Mouse (Mus musculus): ENCODE results near the gene March10. TPM values are rescaled to one million over a fixed set of nuclear protein-coding genes. Genes with fewer than 3 reads are reported as not detected.

The March10 gene
- polyA plus RNA-seq, 1 experiment from 2014 or later = not detected

GRCm38 (mm10) chr11:105371818-105372217 is 84.7 kb downstream of the March10 start:
- DNase-seq (ENCODE audit: low spot score) = no peak
- H3K4me1 ChIP-seq (replicated peaks; ENCODE audit: control insufficient read depth, insufficient read depth) = no peaks in the 10 kb centered on the region
- TF ChIP-seq CTCF (IDR thresholded peaks at IDR 0.05; ENCODE audit: low read depth) (no peak), EP300 (optimal IDR thresholded peaks at IDR 0.05) (no peak)
- ATAC-seq (ENCODE audit: low FRiP score, low TSS enrichment) = no peak
- no peaks in the 10 kb centered on the region for H3K9me3 ChIP-seq (ENCODE audit: control insufficient read depth, low read length)
- no peaks in the 10 kb centered on the region for H3K27me3 ChIP-seq (ENCODE audit: control insufficient read depth, insufficient read depth, low read length)
- 83% methylated on average over 9 of the region's 9 CpGs for WGBS
- no peak overlapping the region for H3K9ac ChIP-seq (ENCODE audit: low read length)
- no peak overlapping the region for H3K4me2 ChIP-seq (replicated peaks; ENCODE audit: low read depth)
- no peaks in the 10 kb centered on the region for H3K36me3 ChIP-seq (ENCODE audit: control insufficient read depth, insufficient read depth, low read length)
- H3K27ac ChIP-seq (replicated peaks) = no peak overlapping the region
- H3K4me3 ChIP-seq (ENCODE audit: low read depth, low read length) = no peak overlapping the region

GRCm38 (mm10) chr11:105369526-105370386 is 86.8 kb downstream of the March10 start:
- no peak for TF ChIP-seq EP300 (optimal IDR thresholded peaks at IDR 0.05)
- no peak for TF ChIP-seq CTCF (IDR thresholded peaks at IDR 0.05; ENCODE audit: low read depth)
- WGBS = 76% methylated on average over 13 of the region's 13 CpGs

GRCm38 (mm10) chr11:105368833-105369232 is 87.7 kb downstream of the March10 start:
- Histone ChIP-seq H3K4me2 (replicated peaks; ENCODE audit: low read depth) (no peak overlapping the region), H3K36me3 (ENCODE audit: control insufficient read depth, insufficient read depth, low read length) (no peaks in the 10 kb centered on the region), H3K4me3 (ENCODE audit: low read depth, low read length) (no peak overlapping the region), H3K9me3 (ENCODE audit: control insufficient read depth, low read length) (no peaks in the 10 kb centered on the region), H3K4me1 (replicated peaks; ENCODE audit: control insufficient read depth, insufficient read depth) (no peaks in the 10 kb centered on the region), H3K27me3 (ENCODE audit: control insufficient read depth, insufficient read depth, low read length) (no peaks in the 10 kb centered on the region), H3K27ac (replicated peaks) (no peak overlapping the region), H3K9ac (ENCODE audit: low read length) (no peak overlapping the region)
- ATAC-seq (ENCODE audit: low FRiP score, low TSS enrichment) (no peak), DNase-seq (ENCODE audit: low spot score) (no peak)
- WGBS = 85% methylated on average over 5 of the region's 5 CpGs
- TF ChIP-seq CTCF (IDR thresholded peaks at IDR 0.05; ENCODE audit: low read depth) (no peak), EP300 (optimal IDR thresholded peaks at IDR 0.05) (no peak)

More at GRCm38 (mm10) chr11:105369526-105370386, 86.8 kb downstream of the March10 start:
- Histone ChIP-seq H3K4me1 (replicated peaks; ENCODE audit: control insufficient read depth, insufficient read depth) (no peaks in the 10 kb centered on the region), H3K36me3 (ENCODE audit: control insufficient read depth, insufficient read depth, low read length) (no peaks in the 10 kb centered on the region), H3K4me3 (ENCODE audit: low read depth, low read length) (no peak overlapping the region), H3K9me3 (ENCODE audit: control insufficient read depth, low read length) (no peaks in the 10 kb centered on the region), H3K4me2 (replicated peaks; ENCODE audit: low read depth) (no peak overlapping the region), H3K27me3 (ENCODE audit: control insufficient read depth, insufficient read depth, low read length) (no peaks in the 10 kb centered on the region), H3K27ac (replicated peaks) (no peak overlapping the region), H3K9ac (ENCODE audit: low read length) (no peak overlapping the region)
- ATAC-seq (ENCODE audit: low FRiP score, low TSS enrichment) (no peak), DNase-seq (ENCODE audit: low spot score) (no peak)

GRCm38 (mm10) chr11:105367163-105367562 is 89.4 kb downstream of the March10 start:
- Histone ChIP-seq H3K36me3 (ENCODE audit: control insufficient read depth, insufficient read depth, low read length) (no peaks in the 10 kb centered on the region), H3K27ac (replicated peaks) (no peak overlapping the region), H3K4me3 (ENCODE audit: low read depth, low read length) (no peak overlapping the region), H3K9ac (ENCODE audit: low read length) (no peak overlapping the region), H3K9me3 (ENCODE audit: control insufficient read depth, low read length) (no peaks in the 10 kb centered on the region), H3K27me3 (ENCODE audit: control insufficient read depth, insufficient read depth, low read length) (no peaks in the 10 kb centered on the region), H3K4me1 (replicated peaks; ENCODE audit: control insufficient read depth, insufficient read depth) (no peaks in the 10 kb centered on the region), H3K4me2 (replicated peaks; ENCODE audit: low read depth) (no peak overlapping the region)
- DNase-seq (ENCODE audit: low spot score) = no peak
- no peak for ATAC-seq (ENCODE audit: low FRiP score, low TSS enrichment)
- WGBS = 80% methylated on average over 3 of the region's 3 CpGs
- TF ChIP-seq EP300 (optimal IDR thresholded peaks at IDR 0.05) = no peak
- no peak for TF ChIP-seq CTCF (IDR thresholded peaks at IDR 0.05; ENCODE audit: low read depth)

GRCm38 (mm10) chr11:105366051-105366450 is 90.5 kb downstream of the March10 start:
- H3K4me1 ChIP-seq (replicated peaks; ENCODE audit: control insufficient read depth, insufficient read depth) = no peaks in the 10 kb centered on the region
- H3K27ac ChIP-seq (replicated peaks) = no peak overlapping the region
- H3K9me3 ChIP-seq (ENCODE audit: control insufficient read depth, low read length) = no peaks in the 10 kb centered on the region
- H3K9ac ChIP-seq (ENCODE audit: low read length) = no peak overlapping the region
- no peak for TF ChIP-seq EP300 (optimal IDR thresholded peaks at IDR 0.05)
- TF ChIP-seq CTCF (IDR thresholded peaks at IDR 0.05; ENCODE audit: low read depth) = no peak
- no peak overlapping the region for H3K4me2 ChIP-seq (replicated peaks; ENCODE audit: low read depth)
- DNase-seq (ENCODE audit: low spot score) (no peak), ATAC-seq (ENCODE audit: low FRiP score, low TSS enrichment) (no peak)
- no peaks in the 10 kb centered on the region for H3K27me3 ChIP-seq (ENCODE audit: control insufficient read depth, insufficient read depth, low read length)
- no peak overlapping the region for H3K4me3 ChIP-seq (ENCODE audit: low read depth, low read length)
- 71% methylated on average over 4 of the region's 4 CpGs for WGBS
- H3K36me3 ChIP-seq (ENCODE audit: control insufficient read depth, insufficient read depth, low read length) = no peaks in the 10 kb centered on the region

GRCm38 (mm10) chr11:105365611-105366010 is 90.9 kb downstream of the March10 start:
- TF ChIP-seq EP300 (optimal IDR thresholded peaks at IDR 0.05) (no peak), CTCF (IDR thresholded peaks at IDR 0.05; ENCODE audit: low read depth) (no peak)
- Histone ChIP-seq H3K4me2 (replicated peaks; ENCODE audit: low read depth) (no peak overlapping the region), H3K27me3 (ENCODE audit: control insufficient read depth, insufficient read depth, low read length) (no peaks in the 10 kb centered on the region), H3K36me3 (ENCODE audit: control insufficient read depth, insufficient read depth, low read length) (no peaks in the 10 kb centered on the region), H3K9ac (ENCODE audit: low read length) (no peak overlapping the region), H3K4me3 (ENCODE audit: low read depth, low read length) (no peak overlapping the region), H3K9me3 (ENCODE audit: control insufficient read depth, low read length) (no peaks in the 10 kb centered on the region), H3K4me1 (replicated peaks; ENCODE audit: control insufficient read depth, insufficient read depth) (no peaks in the 10 kb centered on the region), H3K27ac (replicated peaks) (no peak overlapping the region)
- ATAC-seq (ENCODE audit: low FRiP score, low TSS enrichment) = no peak
- 92% methylated on average over 3 of the region's 3 CpGs for WGBS
- no peak for DNase-seq (ENCODE audit: low spot score)

Measured in stomach, postnatal 0 days (tissue).